Mouse (Mus musculus): ENCODE results near the gene Anapc15.

DNA sequence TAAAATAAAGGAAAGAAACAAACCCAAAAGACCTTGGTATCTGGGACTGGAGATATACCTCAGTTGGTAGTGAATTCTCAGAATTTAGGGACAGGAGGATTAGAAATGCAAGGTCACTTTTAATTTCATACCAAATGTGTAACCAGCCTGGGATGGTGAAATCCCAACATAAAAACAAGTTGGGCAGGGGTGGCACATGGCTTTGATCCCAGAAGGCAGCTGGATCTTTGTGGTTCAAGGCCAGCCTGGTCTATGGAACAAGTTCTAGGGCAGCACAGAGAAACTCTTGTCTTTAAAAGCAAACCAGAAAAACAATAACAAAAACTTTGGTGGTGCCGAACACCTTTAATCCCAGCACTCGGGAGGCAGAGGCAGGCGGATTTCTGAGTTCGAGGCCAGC lies 4.0 kb downstream of the Anapc15 start:
- TF ChIP-seq POLR2A (IDR thresholded peaks at IDR 0.05; ENCODE audit: borderline replicate concordance, low read depth, low read length) (no peak), CTCF (IDR thresholded peaks at IDR 0.05; ENCODE audit: low read depth, low read length) (no peak)
